Comparison of ENCODE assay signal across 10 mouse cellular contexts in the genomic region with DNA sequence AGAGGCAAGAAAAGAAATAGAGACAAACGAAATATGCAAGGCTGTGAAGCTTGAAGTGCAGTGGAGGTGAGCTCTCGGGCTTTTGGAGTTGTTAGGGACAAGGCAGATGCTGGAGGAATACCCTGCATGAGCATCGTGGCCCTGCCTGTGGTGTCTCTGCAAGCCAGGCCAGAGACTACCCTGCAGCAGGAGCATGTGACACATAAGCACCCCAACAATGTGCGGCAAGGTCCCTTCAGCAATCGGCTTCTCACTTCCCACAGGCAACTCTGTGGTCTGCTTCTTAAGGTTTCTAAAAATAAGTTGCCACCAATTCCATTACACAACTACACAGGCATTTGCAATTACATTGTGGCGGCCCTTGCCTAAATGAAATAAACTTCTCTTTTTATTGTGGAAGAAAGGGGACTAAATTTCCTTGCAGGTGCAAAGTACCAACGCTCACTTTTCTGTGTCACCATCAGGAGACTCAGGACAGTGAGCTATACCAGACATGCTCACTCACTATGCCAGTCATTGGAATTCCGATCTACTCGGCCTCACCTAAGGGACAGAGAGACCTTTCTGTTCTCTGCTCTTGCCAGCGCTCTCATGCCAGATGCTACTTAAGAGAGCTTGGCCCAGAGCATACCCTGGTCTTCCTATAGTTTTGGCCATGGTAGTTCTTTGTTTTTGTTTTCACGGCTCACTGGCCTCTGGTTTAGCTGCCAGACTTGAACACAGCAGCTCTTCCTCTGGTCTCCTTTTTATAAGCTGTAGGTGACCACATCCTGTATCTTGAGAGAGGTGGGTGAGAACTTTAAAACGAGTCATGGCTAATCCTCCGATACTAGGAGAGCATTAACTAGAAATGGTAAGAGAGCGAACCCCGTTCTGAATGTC. TPM values are rescaled to one million over a fixed set of nuclear protein-coding genes. Genes with fewer than 3 reads are reported as not detected.
DNase-seq lines count a peak whose midpoint lies in the region; ATAC-seq lines count a peak whose summit lies in the region.
"Had no signal": no experiment of that assay in that cellular context is flagged by ENCODE, and none has a peak within 500 bp of the region (broad histone marks: within the 10 kb centered on the region; RNA-seq: fewer than 3 reads in every experiment).

No protein-coding gene starts in this region.

- peak; percentile 91 for ATAC-seq in granulocyte monocyte progenitor cell, adult 5-6 weeks (replicated peaks; ENCODE audit: poor library complexity, severe bottlenecking)
- ATAC-seq: hindbrain, embryonic 16.5 days had no signal

- DNase-seq in right cerebral cortex, adult 18-20 months: peak; percentile 21
- no peak for DNase-seq in right cerebral cortex, postnatal 14 days
- DNase-seq in liver: peak; percentile 34
- DNase-seq in thymus, postnatal 0 days (ENCODE audit: low spot score): peak; percentile 40
- no peak for DNase-seq in urinary bladder, postnatal 10 days (ENCODE audit: low spot score)
- no peak for DNase-seq in kidney, adult 18-20 months
- no peak for DNase-seq in right cerebral cortex, postnatal 10 days (ENCODE audit: low spot score in 2 of 2)
- DNase-seq: cerebellum, adult 11 months had no signal

RNA-seq across cellular contexts. Expression of gene Pip5k1b, which starts 28.7 kb away (rescaled TPM):
- total RNA-seq in granulocyte monocyte progenitor cell, adult 5-6 weeks (2014; fragmentation: Nextera tagmentation): 14.2 and 19.9 TPM in 2 replicates
- 7.5 and 9.7 TPM in 2 replicates for total RNA-seq in granulocyte monocyte progenitor cell, adult 5-6 weeks (2017)
- polyA plus RNA-seq in thymus, postnatal 0 days (2015; fragmentation: Nextera tagmentation; extraction: Ambion mirVana): 5.1 and 6.1 TPM in 2 replicates

RNA-seq across cellular contexts. Expression of gene Fam122a, which starts 49.8 kb away (rescaled TPM):
- total RNA-seq in granulocyte monocyte progenitor cell, adult 5-6 weeks (2014; fragmentation: Nextera tagmentation): 31.1 and 32.2 TPM in 2 replicates
- 8.2 and 8.8 TPM in 2 replicates for total RNA-seq in granulocyte monocyte progenitor cell, adult 5-6 weeks (2017)
- 56.2 and 63.9 TPM in 2 replicates for polyA plus RNA-seq in thymus, postnatal 0 days (2015; fragmentation: Nextera tagmentation; extraction: Ambion mirVana)

Comparison
In these comparisons a context has a peak if more than half of its experiments do, and no peak if none do; other contexts are left out.
1. DNase-seq: peak in right cerebral cortex, adult 18-20 months (single experiment), liver (single experiment) and thymus, postnatal 0 days (single experiment); none in right cerebral cortex, postnatal 14 days (single experiment), urinary bladder, postnatal 10 days (single experiment), kidney, adult 18-20 months (single experiment) and right cerebral cortex, postnatal 10 days (0 of 2).